Mouse (Mus musculus): Measurements from ENCODE around the gene Dennd6a. TPM values are rescaled to one million over a fixed set of nuclear protein-coding genes. Genes with fewer than 3 reads are reported as not detected.
A peak's percentile ranks its signal among the peaks of the same experiment; 100 is the strongest.

Dennd6a gene
- polyA plus RNA-seq, 1 experiment from 2014 or later: 26.7 TPM

- Histone ChIP-seq H3K4me1 (ENCODE audit: control insufficient read depth in 2 of 2, insufficient read depth in 2 of 2, low read length in 2 of 2) (peaks cover 2 to 26% of the 10 kb centered on the region in 2 experiments; a peak in 3 of 4 replicates), H3K36me3 (ENCODE audit: control insufficient read depth, insufficient read depth, low read length) (peaks cover 40% of the 10 kb centered on the region), H3K9me3 (ENCODE audit: control insufficient read depth, low read length) (no peaks in the 10 kb centered on the region), H3K9ac (ENCODE audit: low read length) (peak overlapping the region; percentile 50), H3K4me2 (ENCODE audit: low read length) (peak overlapping the region; percentile 43), H3K27me3 (ENCODE audit: control insufficient read depth, insufficient read depth, low read length) (no peaks in the 10 kb centered on the region), H3K27ac (replicated peaks in 1 of 2; ENCODE audit: control insufficient read depth in 1 of 2, insufficient read depth in 1 of 2, low read depth in 2 of 2, low read length in 2 of 2) (peak overlapping the region in 1 of 2 experiments; percentile 50; a peak in 1 of 4 replicates), H3K4me3 (ENCODE audit: control insufficient read depth in 1 of 2, insufficient read depth in 1 of 2, low read depth in 1 of 2, low read length in 2 of 2) (no peak overlapping the region)
- WGBS: 55% methylated on average over 5 of the region's 5 CpGs
- ATAC-seq (ENCODE audit: insufficient number of reproducible peaks, insufficient read depth, low FRiP score, low read depth): no peak
These were observed 72.5 kb downstream of the Dennd6a start for GRCm38 (mm10) chr14:26645989-26646650.

GRCm38 (mm10) chr14:26647811-26648210, 74.2 kb downstream of the Dennd6a start:
- no peak overlapping the region for H3K4me2 ChIP-seq (ENCODE audit: low read length)
- no peak overlapping the region for H3K27ac ChIP-seq (replicated peaks in 1 of 2; ENCODE audit: control insufficient read depth in 1 of 2, insufficient read depth in 1 of 2, low read depth in 2 of 2, low read length in 2 of 2)
- H3K9me3 ChIP-seq (ENCODE audit: control insufficient read depth, low read length): no peaks in the 10 kb centered on the region
- no peak for ATAC-seq (ENCODE audit: insufficient number of reproducible peaks, insufficient read depth, low FRiP score, low read depth)
- H3K4me3 ChIP-seq (ENCODE audit: control insufficient read depth in 1 of 2, insufficient read depth in 1 of 2, low read depth in 1 of 2, low read length in 2 of 2): no peak overlapping the region
- no peaks in the 10 kb centered on the region for H3K27me3 ChIP-seq (ENCODE audit: control insufficient read depth, insufficient read depth, low read length)
- 56% methylated on average over 2 of the region's 2 CpGs for WGBS
- no peak overlapping the region for H3K9ac ChIP-seq (ENCODE audit: low read length)
- H3K4me1 ChIP-seq (ENCODE audit: control insufficient read depth in 2 of 2, insufficient read depth in 2 of 2, low read length in 2 of 2): peaks cover 2 to 26% of the 10 kb centered on the region in 2 experiments; a peak in 3 of 4 replicates
- peaks cover 57% of the 10 kb centered on the region for H3K36me3 ChIP-seq (ENCODE audit: control insufficient read depth, insufficient read depth, low read length)

- no peak overlapping the region for H3K9ac ChIP-seq (ENCODE audit: low read length)
- H3K27ac ChIP-seq (replicated peaks in 1 of 2; ENCODE audit: control insufficient read depth in 1 of 2, insufficient read depth in 1 of 2, low read depth in 2 of 2, low read length in 2 of 2): no peak overlapping the region
- H3K4me2 ChIP-seq (ENCODE audit: low read length): no peak overlapping the region
- no peaks in the 10 kb centered on the region for H3K9me3 ChIP-seq (ENCODE audit: control insufficient read depth, low read length)
- H3K27me3 ChIP-seq (ENCODE audit: control insufficient read depth, insufficient read depth, low read length): no peaks in the 10 kb centered on the region
- peaks cover 0 to 7% of the 10 kb centered on the region in 2 experiments; a peak in 1 of 4 replicates for H3K4me1 ChIP-seq (ENCODE audit: control insufficient read depth in 2 of 2, insufficient read depth in 2 of 2, low read length in 2 of 2)
- peaks cover 94% of the 10 kb centered on the region for H3K36me3 ChIP-seq (ENCODE audit: control insufficient read depth, insufficient read depth, low read length)
- ATAC-seq (ENCODE audit: insufficient number of reproducible peaks, insufficient read depth, low FRiP score, low read depth): no peak
- H3K4me3 ChIP-seq (ENCODE audit: control insufficient read depth in 1 of 2, insufficient read depth in 1 of 2, low read depth in 1 of 2, low read length in 2 of 2): no peak overlapping the region
These were observed 78.2 kb downstream of the Dennd6a start for GRCm38 (mm10) chr14:26651901-26652300.

- ATAC-seq (ENCODE audit: insufficient number of reproducible peaks, insufficient read depth, low FRiP score, low read depth): no peak
- no peak overlapping the region for H3K4me3 ChIP-seq (ENCODE audit: control insufficient read depth in 1 of 2, insufficient read depth in 1 of 2, low read depth in 1 of 2, low read length in 2 of 2)
- H3K9ac ChIP-seq (ENCODE audit: low read length): no peak overlapping the region
- H3K27me3 ChIP-seq (ENCODE audit: control insufficient read depth, insufficient read depth, low read length): no peaks in the 10 kb centered on the region
- no peak overlapping the region for H3K27ac ChIP-seq (replicated peaks in 1 of 2; ENCODE audit: control insufficient read depth in 1 of 2, insufficient read depth in 1 of 2, low read depth in 2 of 2, low read length in 2 of 2)
- no peak overlapping the region for H3K4me2 ChIP-seq (ENCODE audit: low read length)
- peaks cover 64% of the 10 kb centered on the region for H3K36me3 ChIP-seq (ENCODE audit: control insufficient read depth, insufficient read depth, low read length)
- H3K4me1 ChIP-seq (ENCODE audit: control insufficient read depth in 2 of 2, insufficient read depth in 2 of 2, low read length in 2 of 2): no peaks in the 10 kb centered on the region
- no peaks in the 10 kb centered on the region for H3K9me3 ChIP-seq (ENCODE audit: control insufficient read depth, low read length)
These were observed 84.5 kb downstream of the Dennd6a start for GRCm38 (mm10) chr14:26658178-26658577.

DNA sequence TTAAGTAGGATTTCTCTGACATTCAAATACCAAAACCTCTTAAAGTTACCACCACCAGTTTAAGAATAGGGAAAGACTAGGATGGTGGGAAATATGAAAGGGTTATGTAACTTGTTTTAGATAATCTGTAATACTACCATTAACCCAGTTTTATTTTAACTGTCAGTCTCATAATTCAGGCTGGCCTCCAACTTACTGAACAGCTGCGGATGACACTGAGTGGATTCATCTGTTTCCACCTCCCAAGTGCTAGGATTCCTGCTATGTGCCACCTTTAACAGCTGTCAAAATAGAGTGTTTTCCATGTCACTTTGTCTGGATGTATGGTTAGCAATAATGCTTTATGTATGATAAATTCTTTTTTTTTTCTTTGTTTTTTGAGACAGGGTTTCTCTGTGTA, 86.6 kb downstream of the Dennd6a start:
- Histone ChIP-seq H3K27ac (replicated peaks in 1 of 2; ENCODE audit: control insufficient read depth in 1 of 2, insufficient read depth in 1 of 2, low read depth in 2 of 2, low read length in 2 of 2) (no peak overlapping the region), H3K4me2 (ENCODE audit: low read length) (no peak overlapping the region), H3K4me3 (ENCODE audit: control insufficient read depth in 1 of 2, insufficient read depth in 1 of 2, low read depth in 1 of 2, low read length in 2 of 2) (no peak overlapping the region), H3K36me3 (ENCODE audit: control insufficient read depth, insufficient read depth, low read length) (peaks cover 60% of the 10 kb centered on the region), H3K4me1 (ENCODE audit: control insufficient read depth in 2 of 2, insufficient read depth in 2 of 2, low read length in 2 of 2) (no peaks in the 10 kb centered on the region), H3K9me3 (ENCODE audit: control insufficient read depth, low read length) (no peaks in the 10 kb centered on the region), H3K27me3 (ENCODE audit: control insufficient read depth, insufficient read depth, low read length) (no peaks in the 10 kb centered on the region), H3K9ac (ENCODE audit: low read length) (no peak overlapping the region)
- ATAC-seq (ENCODE audit: insufficient number of reproducible peaks, insufficient read depth, low FRiP score, low read depth): no peak
- WGBS: 86% methylated on average over 1 of the region's 1 CpGs

DNA sequence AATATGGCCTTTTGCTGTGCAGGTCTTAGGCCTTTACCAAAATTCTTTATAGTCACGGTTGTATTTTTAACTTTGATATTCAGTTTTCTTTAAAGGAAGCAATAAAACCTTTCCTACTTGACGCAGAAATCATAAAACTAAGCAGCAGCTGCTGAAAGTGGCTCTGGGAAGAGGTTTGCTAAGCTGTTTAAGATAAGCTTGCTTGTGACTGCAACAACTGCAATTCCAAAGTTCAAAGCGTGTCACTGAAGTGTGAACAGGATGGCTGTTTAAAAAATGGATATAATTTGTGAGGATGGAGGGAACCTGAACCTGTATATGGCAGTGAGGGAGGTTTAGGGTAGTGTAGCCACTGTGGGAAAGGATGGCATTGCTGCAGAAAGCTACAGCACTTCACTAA, 88.4 kb downstream of the Dennd6a start:
- H3K27ac ChIP-seq (replicated peaks in 1 of 2; ENCODE audit: control insufficient read depth in 1 of 2, insufficient read depth in 1 of 2, low read depth in 2 of 2, low read length in 2 of 2): peak overlapping the region; percentile 9 to 20; a peak in 1 of 4 replicates

GRCm38 (mm10) chr14:26662488-26662887, 88.8 kb downstream of the Dennd6a start:
- H3K36me3 ChIP-seq (ENCODE audit: control insufficient read depth, insufficient read depth, low read length): peaks cover 49% of the 10 kb centered on the region
- no peak overlapping the region for H3K9ac ChIP-seq (ENCODE audit: low read length)
- ATAC-seq (ENCODE audit: insufficient number of reproducible peaks, insufficient read depth, low FRiP score, low read depth): no peak
- no peak overlapping the region; a peak in 1 of 4 replicates for H3K27ac ChIP-seq (replicated peaks in 1 of 2; ENCODE audit: control insufficient read depth in 1 of 2, insufficient read depth in 1 of 2, low read depth in 2 of 2, low read length in 2 of 2)
- H3K4me2 ChIP-seq (ENCODE audit: low read length): no peak overlapping the region
- peaks cover 0 to 8% of the 10 kb centered on the region in 2 experiments; a peak in 2 of 4 replicates for H3K4me1 ChIP-seq (ENCODE audit: control insufficient read depth in 2 of 2, insufficient read depth in 2 of 2, low read length in 2 of 2)
- no peaks in the 10 kb centered on the region for H3K9me3 ChIP-seq (ENCODE audit: control insufficient read depth, low read length)
- no peak overlapping the region for H3K4me3 ChIP-seq (ENCODE audit: control insufficient read depth in 1 of 2, insufficient read depth in 1 of 2, low read depth in 1 of 2, low read length in 2 of 2)
- 66% methylated on average over 2 of the region's 2 CpGs for WGBS
- H3K27me3 ChIP-seq (ENCODE audit: control insufficient read depth, insufficient read depth, low read length): no peaks in the 10 kb centered on the region

More for the DNA sequence above, 88.4 kb downstream of the Dennd6a start:
- ATAC-seq (ENCODE audit: insufficient number of reproducible peaks, insufficient read depth, low FRiP score, low read depth): no peak
- H3K4me1 ChIP-seq (ENCODE audit: control insufficient read depth in 2 of 2, insufficient read depth in 2 of 2, low read length in 2 of 2): peaks cover 0 to 4% of the 10 kb centered on the region in 2 experiments; a peak in 2 of 4 replicates
- no peak overlapping the region for H3K4me2 ChIP-seq (ENCODE audit: low read length)
- H3K9ac ChIP-seq (ENCODE audit: low read length): no peak overlapping the region
- peaks cover 54% of the 10 kb centered on the region for H3K36me3 ChIP-seq (ENCODE audit: control insufficient read depth, insufficient read depth, low read length)
- H3K27me3 ChIP-seq (ENCODE audit: control insufficient read depth, insufficient read depth, low read length): no peaks in the 10 kb centered on the region
- 50% methylated on average over 3 of the region's 3 CpGs for WGBS
- H3K4me3 ChIP-seq (ENCODE audit: control insufficient read depth in 1 of 2, insufficient read depth in 1 of 2, low read depth in 1 of 2, low read length in 2 of 2): no peak overlapping the region
- H3K9me3 ChIP-seq (ENCODE audit: control insufficient read depth, low read length): no peaks in the 10 kb centered on the region

GRCm38 (mm10) chr14:26663851-26664250, 90.2 kb downstream of the Dennd6a start:
- Histone ChIP-seq H3K9me3 (ENCODE audit: control insufficient read depth, low read length) (no peaks in the 10 kb centered on the region), H3K36me3 (ENCODE audit: control insufficient read depth, insufficient read depth, low read length) (peaks cover 37% of the 10 kb centered on the region), H3K4me2 (ENCODE audit: low read length) (no peak overlapping the region), H3K9ac (ENCODE audit: low read length) (no peak overlapping the region), H3K4me1 (ENCODE audit: control insufficient read depth in 2 of 2, insufficient read depth in 2 of 2, low read length in 2 of 2) (peaks cover 0 to 11% of the 10 kb centered on the region in 2 experiments; a peak in 2 of 4 replicates), H3K27me3 (ENCODE audit: control insufficient read depth, insufficient read depth, low read length) (no peaks in the 10 kb centered on the region), H3K4me3 (ENCODE audit: control insufficient read depth in 1 of 2, insufficient read depth in 1 of 2, low read depth in 1 of 2, low read length in 2 of 2) (no peak overlapping the region), H3K27ac (replicated peaks in 1 of 2; ENCODE audit: control insufficient read depth in 1 of 2, insufficient read depth in 1 of 2, low read depth in 2 of 2, low read length in 2 of 2) (no peak overlapping the region)
- 94% methylated on average over 2 of the region's 2 CpGs for WGBS
- ATAC-seq (ENCODE audit: insufficient number of reproducible peaks, insufficient read depth, low FRiP score, low read depth): no peak

All from heart, embryonic 14.5 days (tissue).